Mouse (Mus musculus): ENCODE measurements at regions not wholly inside any gene's neighbourhood (a gene's known extent, or its start where the extent isn't known, plus 50 kb on each side); places are given as distances from the start of the nearest gene placed in this dataset.
"Not testable (repeated sequence)": the region's sequence is repeated elsewhere in the genome, so short reads cannot be mapped to it uniquely, and the experiment has no call there.

DNA sequence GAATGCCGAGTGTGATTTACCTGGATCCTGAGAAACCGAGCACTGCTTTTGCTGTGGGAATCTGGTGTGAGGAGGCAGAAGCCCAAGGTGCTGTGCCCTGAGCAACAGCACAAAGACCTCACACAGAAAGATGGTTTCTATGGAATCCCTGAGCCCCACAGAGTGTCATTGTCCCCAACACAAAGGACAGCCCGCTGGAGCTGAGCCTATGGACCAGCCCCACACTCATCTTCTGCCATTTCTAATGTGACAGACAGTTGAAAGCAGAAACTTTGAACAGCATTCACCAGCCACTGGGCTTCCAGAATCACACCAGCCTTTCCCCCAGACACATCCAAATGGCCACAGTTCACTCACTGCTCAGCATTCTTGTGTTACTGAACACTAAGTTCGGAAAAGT lies 171.5 kb upstream of the A430005L14Rik start:
- 23% methylated on average over 4 of the region's 4 CpGs for WGBS
- peaks cover 20% of the 10 kb centered on the region for H3K4me1 ChIP-seq (replicated peaks)
- no peak overlapping the region for H3K4me3 ChIP-seq (replicated peaks)
- no peak overlapping the region for H3K9ac ChIP-seq (replicated peaks)
- H3K27me3 ChIP-seq: peaks cover 5% of the 10 kb centered on the region
- no peak overlapping the region for H3K4me2 ChIP-seq (replicated peaks)
- ATAC-seq: 0 out of 2 replicates have a peak, but pooled peaks have one; percentile 43
- no peaks in the 10 kb centered on the region for H3K9me3 ChIP-seq
- no peak overlapping the region for H3K27ac ChIP-seq
- no peaks in the 10 kb centered on the region for H3K36me3 ChIP-seq

- H3K4me3 ChIP-seq (replicated peaks): no peak overlapping the region
- H3K9me3 ChIP-seq: no peaks in the 10 kb centered on the region
- peaks cover 7% of the 10 kb centered on the region for H3K27me3 ChIP-seq
- H3K4me1 ChIP-seq (replicated peaks): peaks cover 27% of the 10 kb centered on the region
- H3K9ac ChIP-seq (replicated peaks): 0 out of 2 replicates have a peak overlapping the region, but pooled peaks have one; percentile 20
- 36% methylated on average over 13 of the region's 13 CpGs for WGBS
- peak; percentile 34; the same call in 1 of the 2 replicates for ATAC-seq
- peak overlapping the region; percentile 65 for H3K27ac ChIP-seq
- no peak overlapping the region for H3K4me2 ChIP-seq (replicated peaks)
- no peaks in the 10 kb centered on the region for H3K36me3 ChIP-seq
Measured at GRCm38 (mm10) chr4:153792307-153792706, 164.7 kb upstream of the A430005L14Rik start.

DNA sequence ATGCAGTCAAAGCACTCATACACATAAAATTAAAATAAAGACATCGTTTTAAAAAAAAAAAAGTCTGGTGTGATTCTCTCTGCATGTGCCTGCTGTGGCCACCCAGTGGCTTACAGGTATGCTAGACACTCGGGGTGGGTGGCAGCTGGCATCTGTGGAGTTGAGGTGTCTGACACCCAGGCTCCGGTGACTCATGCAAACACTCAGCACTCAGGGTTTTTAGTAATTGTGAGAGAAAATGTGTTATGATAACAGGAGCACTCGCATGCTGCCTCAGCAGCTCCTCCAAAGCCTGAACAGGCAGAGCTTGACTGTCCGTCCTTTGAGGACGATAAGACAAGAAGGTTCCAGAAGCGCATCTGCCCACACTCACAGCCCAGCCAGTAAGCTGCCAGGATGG lies 159.0 kb upstream of the A430005L14Rik start:
- no peak overlapping the region for H3K4me3 ChIP-seq (replicated peaks)
- peaks cover 2% of the 10 kb centered on the region for H3K4me1 ChIP-seq (replicated peaks)
- no peaks in the 10 kb centered on the region for H3K36me3 ChIP-seq
- H3K27ac ChIP-seq: no peak overlapping the region
- H3K9me3 ChIP-seq: 0 out of 2 replicates have a peak, but pooled peaks cover 2% of the 10 kb centered on the region
- peaks cover 7% of the 10 kb centered on the region; the same call in 1 of the 2 replicates for H3K27me3 ChIP-seq
- ATAC-seq: no peak
- H3K4me2 ChIP-seq (replicated peaks): no peak overlapping the region
- 93% methylated on average over 7 of the region's 7 CpGs for WGBS
- no peak overlapping the region for H3K9ac ChIP-seq (replicated peaks)

DNA sequence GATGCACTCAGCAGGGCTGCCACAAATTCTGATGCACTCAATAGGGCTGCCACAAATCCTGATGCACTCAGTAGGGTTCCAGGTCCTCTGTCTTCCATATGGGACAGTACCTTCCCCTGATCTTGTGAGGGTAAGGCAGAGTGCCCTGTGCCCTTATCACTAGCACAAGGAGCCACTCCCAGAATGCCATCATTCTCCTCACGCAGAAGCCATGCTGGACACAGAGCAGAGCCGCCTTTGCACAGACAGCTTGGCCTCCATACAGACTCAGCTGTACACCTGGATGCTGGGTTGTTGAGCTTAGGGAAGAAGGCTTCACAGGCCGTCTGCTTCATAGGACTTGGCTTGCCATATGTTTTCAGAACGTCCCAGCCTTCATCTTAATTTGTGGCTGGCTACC lies 151.3 kb upstream of the A430005L14Rik start:
- peak overlapping the region; percentile 44 for H3K9ac ChIP-seq (replicated peaks)
- ATAC-seq: peak; percentile 47; the same call in 1 of the 2 replicates
- H3K36me3 ChIP-seq: no peaks in the 10 kb centered on the region
- 44% methylated on average over 4 of the region's 4 CpGs for WGBS
- peak overlapping the region; percentile 63 for H3K27ac ChIP-seq
- peak overlapping the region; percentile 47 for H3K4me2 ChIP-seq (replicated peaks)
- peaks cover 3% of the 10 kb centered on the region; the same call in 1 of the 2 replicates for H3K27me3 ChIP-seq
- no peak overlapping the region for H3K4me3 ChIP-seq (replicated peaks)
- peaks cover 29% of the 10 kb centered on the region for H3K4me1 ChIP-seq (replicated peaks)
- H3K9me3 ChIP-seq: no peaks in the 10 kb centered on the region

- H3K9ac ChIP-seq (replicated peaks): peak overlapping the region; percentile 44
- WGBS: 1% methylated on average over 10 of the region's 10 CpGs
- no peaks in the 10 kb centered on the region for H3K9me3 ChIP-seq
- no peaks in the 10 kb centered on the region for H3K36me3 ChIP-seq
- peak overlapping the region; percentile 47 for H3K4me2 ChIP-seq (replicated peaks)
- H3K27me3 ChIP-seq: peaks cover 3% of the 10 kb centered on the region; the same call in 1 of the 2 replicates
- peak; percentile 82 for ATAC-seq
- peaks cover 29% of the 10 kb centered on the region for H3K4me1 ChIP-seq (replicated peaks)
- H3K4me3 ChIP-seq (replicated peaks): 0 out of 2 replicates have a peak overlapping the region, but pooled peaks have one; percentile 10
- H3K27ac ChIP-seq: peak overlapping the region; percentile 63
Measured at GRCm38 (mm10) chr4:153806180-153806692, 150.8 kb upstream of the A430005L14Rik start.

DNA sequence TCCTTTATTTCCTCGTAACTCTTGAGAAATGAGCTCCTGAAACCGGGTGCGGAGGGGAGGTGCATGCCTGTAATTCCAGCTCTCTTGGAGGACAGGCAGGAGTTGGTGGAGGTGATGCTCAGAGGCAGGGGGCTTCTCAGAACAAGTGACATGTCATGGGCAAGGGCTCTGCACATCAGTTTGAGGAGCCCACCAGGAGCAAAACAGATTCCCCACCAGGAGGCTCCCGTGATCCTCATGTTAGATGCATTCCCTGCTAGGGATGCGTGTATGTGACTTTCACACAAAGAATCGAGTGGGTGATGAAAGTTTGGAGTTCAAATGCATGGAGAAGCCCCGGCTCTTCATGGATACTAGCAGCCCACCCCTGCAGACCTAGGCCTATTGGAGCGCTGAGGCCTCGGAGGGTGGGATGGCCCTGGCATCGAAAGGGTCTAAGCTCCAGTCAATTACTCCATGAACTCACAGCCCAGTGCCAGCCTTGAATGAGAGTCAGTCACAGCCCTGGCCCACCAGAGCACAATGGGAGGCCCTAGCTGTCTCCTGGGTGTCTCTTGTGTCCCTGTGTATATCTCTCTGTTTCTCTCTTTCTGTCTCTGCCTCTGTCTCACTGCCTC lies 150.1 kb upstream of the A430005L14Rik start:
- Histone ChIP-seq H3K27me3 (peaks cover 3% of the 10 kb centered on the region; the same call in 1 of the 2 replicates), H3K4me3 (replicated peaks) (no peak overlapping the region), H3K4me1 (replicated peaks) (peaks cover 29% of the 10 kb centered on the region), H3K9ac (replicated peaks) (peak overlapping the region; percentile 44), H3K9me3 (no peaks in the 10 kb centered on the region), H3K4me2 (replicated peaks) (peak overlapping the region; percentile 47), H3K27ac (peak overlapping the region; percentile 63), H3K36me3 (no peaks in the 10 kb centered on the region)
- WGBS: 18% methylated on average over 10 of the region's 10 CpGs
- 0 out of 2 replicates have a peak, but pooled peaks have one; percentile 19 for ATAC-seq

- peaks cover 10% of the 10 kb centered on the region for H3K4me1 ChIP-seq (replicated peaks)
- WGBS: 87% methylated on average over 9 of the region's 9 CpGs
- no peaks in the 10 kb centered on the region for H3K9me3 ChIP-seq
- H3K36me3 ChIP-seq: no peaks in the 10 kb centered on the region
- no peaks in the 10 kb centered on the region for H3K27me3 ChIP-seq
- ATAC-seq: no peak
- no peak overlapping the region for H3K27ac ChIP-seq
- no peak overlapping the region for H3K9ac ChIP-seq (replicated peaks)
- no peak overlapping the region for H3K4me2 ChIP-seq (replicated peaks)
- H3K4me3 ChIP-seq (replicated peaks): no peak overlapping the region
Measured at GRCm38 (mm10) chr4:153812866-153813265, 144.2 kb upstream of the A430005L14Rik start.

DNA sequence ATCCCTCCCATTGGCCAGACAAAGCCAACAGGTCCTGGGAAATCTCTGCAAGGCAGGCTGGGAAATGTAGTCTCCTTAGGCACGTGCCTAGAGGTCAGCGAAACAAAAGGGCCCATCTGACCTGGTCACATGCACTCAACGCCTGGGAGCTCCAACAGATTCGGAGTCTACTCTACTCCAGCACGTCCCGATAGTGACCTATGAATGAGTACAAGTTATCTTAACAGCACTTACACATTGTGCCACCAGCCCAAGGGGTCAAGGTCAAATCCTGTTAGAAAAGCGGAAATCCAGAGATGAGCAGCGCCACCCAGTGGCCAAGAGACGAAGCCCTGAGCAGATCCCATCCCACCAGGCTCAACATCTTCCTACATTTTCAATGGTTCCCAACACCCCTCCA lies 129.1 kb upstream of the A430005L14Rik start:
- Histone ChIP-seq H3K9ac (replicated peaks) (no peak overlapping the region), H3K27ac (no peak overlapping the region), H3K9me3 (no peaks in the 10 kb centered on the region), H3K4me2 (replicated peaks) (no peak overlapping the region), H3K36me3 (no peaks in the 10 kb centered on the region), H3K4me3 (replicated peaks) (no peak overlapping the region), H3K27me3 (no peaks in the 10 kb centered on the region), H3K4me1 (replicated peaks) (no peaks in the 10 kb centered on the region)
- WGBS: 42% methylated on average over 9 of the region's 9 CpGs
- ATAC-seq: peak; percentile 50; the same call in 1 of the 2 replicates

DNA sequence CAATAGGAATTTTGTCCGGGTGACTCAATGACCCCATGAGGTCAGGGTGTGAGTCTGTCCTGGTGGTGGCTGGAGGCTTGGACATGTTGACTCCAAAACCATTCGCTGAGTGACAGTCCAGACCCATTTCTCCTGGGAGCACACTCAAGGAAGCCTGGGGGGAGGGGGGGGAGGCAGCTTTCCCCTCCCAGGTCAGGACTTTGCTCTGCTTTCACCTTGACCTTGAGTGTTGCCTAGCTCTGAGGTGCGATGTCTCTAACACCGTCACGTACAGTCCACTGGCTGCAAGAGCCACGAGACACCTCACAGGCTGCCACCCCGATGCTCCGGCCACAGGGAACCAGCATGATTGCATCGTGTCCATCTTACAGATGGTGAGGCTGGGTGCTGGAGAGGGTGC lies 127.3 kb upstream of the A430005L14Rik start:
- Histone ChIP-seq H3K4me2 (replicated peaks) (no peak overlapping the region), H3K9me3 (no peaks in the 10 kb centered on the region), H3K4me1 (replicated peaks) (no peaks in the 10 kb centered on the region), H3K4me3 (replicated peaks) (no peak overlapping the region), H3K27ac (no peak overlapping the region), H3K9ac (replicated peaks) (no peak overlapping the region), H3K27me3 (no peaks in the 10 kb centered on the region), H3K36me3 (no peaks in the 10 kb centered on the region)
- 94% methylated on average over 9 of the region's 9 CpGs for WGBS
- ATAC-seq: no peak

DNA sequence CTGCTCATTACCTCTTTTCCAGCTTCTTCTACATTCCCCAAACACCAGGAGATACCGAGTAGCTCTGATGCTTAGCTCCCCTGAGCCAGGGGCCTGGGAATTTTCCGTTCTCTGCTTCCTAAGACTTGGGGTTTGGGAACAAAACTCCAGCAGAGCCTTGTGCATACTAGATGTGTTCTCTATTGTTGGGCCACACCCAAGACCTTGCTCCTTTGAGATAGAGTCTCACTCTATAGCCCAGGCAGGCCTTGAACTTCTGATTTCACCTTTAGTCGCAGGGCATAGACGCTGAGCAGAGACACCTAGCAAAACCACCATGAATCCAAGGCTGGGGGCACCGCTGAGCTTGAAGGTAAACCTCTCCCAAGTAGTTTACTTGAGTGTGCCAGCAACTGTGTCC lies 126.5 kb upstream of the A430005L14Rik start:
- no peak overlapping the region for H3K4me3 ChIP-seq (replicated peaks)
- H3K9me3 ChIP-seq: no peaks in the 10 kb centered on the region
- ATAC-seq: no peak
- no peaks in the 10 kb centered on the region for H3K27me3 ChIP-seq
- no peak overlapping the region for H3K27ac ChIP-seq
- no peak overlapping the region for H3K9ac ChIP-seq (replicated peaks)
- H3K36me3 ChIP-seq: no peaks in the 10 kb centered on the region
- WGBS: 90% methylated on average over 5 of the region's 5 CpGs
- H3K4me2 ChIP-seq (replicated peaks): no peak overlapping the region
- no peaks in the 10 kb centered on the region for H3K4me1 ChIP-seq (replicated peaks)

DNA sequence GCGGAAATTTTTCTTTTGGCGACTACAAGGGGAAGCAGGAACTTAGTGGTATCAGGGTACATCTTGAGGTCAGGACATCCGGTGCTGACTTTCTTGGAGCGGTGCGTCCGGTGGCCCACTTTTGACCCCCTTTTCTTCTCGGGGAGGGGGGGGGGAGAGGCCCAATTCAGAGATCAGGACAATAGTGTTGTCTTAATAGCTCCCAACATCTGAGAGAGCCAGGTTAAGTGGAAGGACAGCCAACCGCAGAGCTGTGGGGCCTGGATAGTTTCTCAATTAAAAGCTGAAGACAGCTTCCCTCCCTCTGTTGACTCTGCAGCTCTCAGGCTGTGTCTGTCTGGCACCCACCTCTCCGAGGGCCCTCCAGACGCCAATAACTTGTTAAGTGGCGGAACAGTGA lies 125.8 kb upstream of the A430005L14Rik start:
- not testable (repeated sequence) for H3K4me3 ChIP-seq (replicated peaks); H3K27me3 ChIP-seq; H3K9ac ChIP-seq (replicated peaks); H3K4me1 ChIP-seq (replicated peaks); H3K4me2 ChIP-seq (replicated peaks); H3K9me3 ChIP-seq; H3K36me3 ChIP-seq; H3K27ac ChIP-seq; ATAC-seq
- 89% methylated on average over 11 of the region's 11 CpGs for WGBS

DNA sequence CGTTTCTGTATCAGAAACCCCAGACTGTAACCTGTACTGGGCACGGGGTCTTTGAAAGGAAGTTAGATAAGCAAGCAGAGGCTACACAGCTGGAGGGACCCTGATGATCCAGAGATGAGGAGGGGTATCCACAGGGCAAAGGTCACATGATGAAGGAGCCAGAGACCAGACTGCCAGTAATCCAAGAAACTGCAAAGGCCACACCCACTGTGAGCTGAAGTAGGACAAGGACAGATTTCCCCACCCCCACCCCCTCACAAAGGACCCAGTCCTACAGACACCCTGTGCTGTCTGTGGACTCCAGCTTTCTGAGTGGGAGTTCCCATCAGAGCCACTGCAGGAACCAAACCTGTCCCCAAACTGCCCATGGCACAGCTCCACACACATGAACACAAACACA lies 124.9 kb upstream of the A430005L14Rik start:
- WGBS: 78% methylated on average over 2 of the region's 2 CpGs
- no peak overlapping the region for H3K9ac ChIP-seq (replicated peaks)
- no peak overlapping the region for H3K4me3 ChIP-seq (replicated peaks)
- no peaks in the 10 kb centered on the region for H3K4me1 ChIP-seq (replicated peaks)
- H3K9me3 ChIP-seq: no peaks in the 10 kb centered on the region
- no peak overlapping the region for H3K4me2 ChIP-seq (replicated peaks)
- H3K27ac ChIP-seq: no peak overlapping the region
- no peak for ATAC-seq
- no peaks in the 10 kb centered on the region for H3K27me3 ChIP-seq
- no peaks in the 10 kb centered on the region for H3K36me3 ChIP-seq
